Comparison of ENCODE assay signal across 9 mouse cellular contexts in the genomic region with DNA sequence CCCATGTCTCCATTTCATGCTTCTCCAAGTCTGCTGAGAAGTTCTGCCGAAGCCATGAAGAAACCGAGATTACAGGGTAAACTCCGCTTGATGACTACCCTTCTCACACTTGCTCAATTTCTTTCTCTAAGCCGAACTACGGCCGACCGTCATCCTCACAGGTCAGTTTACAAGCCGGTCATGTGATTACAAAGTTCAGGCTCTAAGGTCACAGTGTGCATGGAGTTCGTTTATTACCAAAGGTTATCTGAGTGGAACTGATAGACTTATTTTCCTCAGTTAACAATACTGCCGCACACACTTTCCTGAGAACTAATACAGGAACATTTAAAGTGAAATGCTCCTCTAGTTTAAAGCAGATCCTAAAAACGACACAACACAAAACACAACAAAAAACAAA.
DNase-seq lines count a peak whose midpoint lies in the region; ATAC-seq lines count a peak whose summit lies in the region.
"Had no signal": no experiment of that assay in that cellular context is flagged by ENCODE, and none has a peak within 500 bp of the region (broad histone marks: within the 10 kb centered on the region; RNA-seq: fewer than 3 reads in every experiment).

No protein-coding gene starts in this region.

- H3K27ac ChIP-seq in neural tube, embryonic 15.5 days (replicated peaks) = no peak overlapping the region

- peak; percentile 14 for DNase-seq in gastrocnemius, adult 18-20 months (ENCODE audit: low spot score)
- DNase-seq in gastrocnemius, postnatal 36 days = no peak
- peak; percentile 35 for DNase-seq in neural tube, embryonic 10.5 days (ENCODE audit: extremely low spot score, low spot score)
- DNase-seq in large intestine, adult 2 months (ENCODE audit: low read depth, low spot score) = peak; percentile 46
- no peak for DNase-seq in frontal cortex, postnatal 25 days (ENCODE audit: low spot score in 2 of 2)
- no peak for DNase-seq in B cell, adult 2 months
- DNase-seq in left cerebral cortex, adult 11 months (ENCODE audit: low spot score) = no peak

- no peaks in the 10 kb centered on the region for H3K36me3 ChIP-seq in neural tube, embryonic 15.5 days

- WGBS in neural tube, embryonic 15.5 days = 19% methylated on average over 11 of the region's 11 CpGs
- 36% methylated on average over 11 of the region's 11 CpGs for WGBS in large intestine, adult 2 months

- no peak overlapping the region for H3K4me2 ChIP-seq in neural tube, embryonic 15.5 days

- intact Hi-C loops in gastrocnemius, postnatal 36 days (cut with DNase I) = no loop called here

- no peak for ATAC-seq in neural tube, embryonic 15.5 days (ENCODE audit: low FRiP score)

- no peaks in the 10 kb centered on the region for H3K9me3 ChIP-seq in neural tube, embryonic 15.5 days (replicated peaks)

- H3K27me3 ChIP-seq in neural tube, embryonic 15.5 days (replicated peaks) = no peaks in the 10 kb centered on the region

- no peak overlapping the region for H3K4me3 ChIP-seq in neural tube, embryonic 15.5 days (replicated peaks)
- H3K4me3 ChIP-seq: myocyte had no signal

- no peak overlapping the region for H3K9ac ChIP-seq in neural tube, embryonic 15.5 days (replicated peaks)

- 0 out of 2 replicates have a peak, but pooled peaks cover 9% of the 10 kb centered on the region for H3K4me1 ChIP-seq in neural tube, embryonic 15.5 days

Comparison
In these comparisons a context has a peak if more than half of its experiments do, and no peak if none do; other contexts are left out.
1. DNase-seq: peak in gastrocnemius, adult 18-20 months (single experiment), neural tube, embryonic 10.5 days (single experiment) and large intestine, adult 2 months (single experiment); none in gastrocnemius, postnatal 36 days (0 of 2), frontal cortex, postnatal 25 days (0 of 2), B cell, adult 2 months (0 of 2) and left cerebral cortex, adult 11 months (single experiment).